Mouse (Mus musculus) heart, embryonic 16.5 days (tissue): ENCODE measurements around the gene Ifna6. TPM values are rescaled to one million over a fixed set of nuclear protein-coding genes. Genes with fewer than 3 reads are reported as not detected.

Experiments used
- polyA plus RNA-seq: library from polyadenylated mRNA; unstranded; fragments of >200 nt; fragmentation: Nextera tagmentation; extraction: Ambion mirVana; gene quantifications from 2 replicates; pipeline ENCODE4 v1.2.1, GENCODE M21; 2015

The Ifna6 gene
- polyA plus RNA-seq, 1 experiment from 2014 or later: not detected

Other genes with a start within 250 kb of the Ifna6 start
- not detected in 2 replicates for gene Ifna9, start 235.0 kb upstream of the Ifna6 start, polyA plus RNA-seq
- not detected in 2 replicates for gene Ifna12, start 224.0 kb upstream of the Ifna6 start, polyA plus RNA-seq
- gene C87499, start 193.0 kb upstream of the Ifna6 start, polyA plus RNA-seq: not detected in 2 replicates
- gene Ifna13, start 183.0 kb upstream of the Ifna6 start, polyA plus RNA-seq: not detected in 2 replicates
- gene Ifna16, start 150.5 kb upstream of the Ifna6 start, polyA plus RNA-seq: not detected in 2 replicates
- not detected in 2 replicates for gene Ifna2, start 143.5 kb upstream of the Ifna6 start, polyA plus RNA-seq
- gene Ifnab, start 136.1 kb upstream of the Ifna6 start, polyA plus RNA-seq: not detected in 2 replicates
- 0.76 and 1.1 TPM in 2 replicates for gene Gm26566, start 105.6 kb upstream of the Ifna6 start, polyA plus RNA-seq
- 77.2 and 82.3 TPM in 2 replicates for gene Klhl9, start 105.0 kb upstream of the Ifna6 start, polyA plus RNA-seq
- not detected in 2 replicates for gene Gm13271, start 72.5 kb upstream of the Ifna6 start, polyA plus RNA-seq
- 0.25 TPM in 2 replicates for gene Gm13283, start 67.3 kb upstream of the Ifna6 start, polyA plus RNA-seq
- gene Gm13290, start 53.6 kb upstream of the Ifna6 start, polyA plus RNA-seq: 0.39 and 0.45 TPM in 2 replicates
- not detected in 2 replicates for gene Gm13289, start 50.5 kb upstream of the Ifna6 start, polyA plus RNA-seq
- gene Gm13272, start 47.6 kb upstream of the Ifna6 start, polyA plus RNA-seq: not detected in 2 replicates
- 0.50 TPM in 1 of 2 replicates, not detected in the other for gene Ifnz, start 45.3 kb upstream of the Ifna6 start, polyA plus RNA-seq
- not detected in 2 replicates for gene Gm13276, start 41.7 kb upstream of the Ifna6 start, polyA plus RNA-seq
- not detected in 2 replicates for gene Gm13277, start 38.8 kb upstream of the Ifna6 start, polyA plus RNA-seq
- gene Gm13278, start 35.9 kb upstream of the Ifna6 start, polyA plus RNA-seq: not detected in 2 replicates
- not detected in 2 replicates for gene Gm13275, start 32.9 kb upstream of the Ifna6 start, polyA plus RNA-seq
- not detected in 2 replicates for gene Gm13279, start 30.0 kb upstream of the Ifna6 start, polyA plus RNA-seq
- gene Gm13285, start 27.8 kb upstream of the Ifna6 start, polyA plus RNA-seq: 0.72 and 1.6 TPM in 2 replicates
- gene Gm13287, start 24.2 kb upstream of the Ifna6 start, polyA plus RNA-seq: not detected in 2 replicates
- not detected in 2 replicates for gene Gm13288, start 21.9 kb upstream of the Ifna6 start, polyA plus RNA-seq
- not detected in 2 replicates for gene Ifna7, start 11.2 kb upstream of the Ifna6 start, polyA plus RNA-seq
- gene Ifna11, start 7.5 kb upstream of the Ifna6 start, polyA plus RNA-seq: not detected in 2 replicates
- not detected in 2 replicates for gene Ifna5, start 8.1 kb downstream of the Ifna6 start, polyA plus RNA-seq
- gene Ifna4, start 14.4 kb downstream of the Ifna6 start, polyA plus RNA-seq: not detected in 2 replicates
- not detected in 2 replicates for gene Ifna1, start 22.7 kb downstream of the Ifna6 start, polyA plus RNA-seq
- gene Ifne, start 52.8 kb downstream of the Ifna6 start, polyA plus RNA-seq: not detected in 2 replicates